Mouse (Mus musculus): ENCODE results near the gene Grasp. TPM values are rescaled to one million over a fixed set of nuclear protein-coding genes. Genes with fewer than 3 reads are reported as not detected.

Grasp gene
- polyA plus RNA-seq, 2 experiments: 7.5 to 20.5 TPM

GRCm38 (mm10) chr15:101233183-101233582 is 9.2 kb downstream of the Grasp start:
- WGBS: 78% methylated on average over 3 of the region's 3 CpGs
- DNase-seq (ENCODE audit: low spot score) (no peak), ATAC-seq (ENCODE audit: low FRiP score, low read depth) (no peak)
- Histone ChIP-seq H3K9me3 (ENCODE audit: control insufficient read depth, low read length) (no peaks in the 10 kb centered on the region), H3K9ac (ENCODE audit: low read depth, low read length, severe bottlenecking) (no peak overlapping the region), H3K36me3 (ENCODE audit: control insufficient read depth, insufficient read depth, low read length) (peaks cover 48% of the 10 kb centered on the region), H3K4me1 (ENCODE audit: control insufficient read depth, insufficient read depth, low read length) (peaks cover 31% of the 10 kb centered on the region), H3K4me2 (replicated peaks; ENCODE audit: low read depth, low read length, severe bottlenecking) (no peak overlapping the region), H3K4me3 (replicated peaks; ENCODE audit: low read length) (no peak overlapping the region), H3K27me3 (ENCODE audit: control insufficient read depth, insufficient read depth, low read length) (no peaks in the 10 kb centered on the region), H3K27ac (replicated peaks; ENCODE audit: low read depth, low read length) (no peak overlapping the region; the same call in 1 of the 2 replicates)
- TF ChIP-seq POLR2A (IDR thresholded peaks at IDR 0.05; ENCODE audit: borderline replicate concordance, extremely low read depth, insufficient read depth, insufficient read length): no peak

- Histone ChIP-seq H3K4me2 (replicated peaks; ENCODE audit: low read depth, low read length, severe bottlenecking) (no peak overlapping the region), H3K9me3 (ENCODE audit: control insufficient read depth, low read length) (no peaks in the 10 kb centered on the region), H3K9ac (ENCODE audit: low read depth, low read length, severe bottlenecking) (no peak overlapping the region), H3K4me1 (ENCODE audit: control insufficient read depth, insufficient read depth, low read length) (peaks cover 26% of the 10 kb centered on the region), H3K27ac (replicated peaks; ENCODE audit: low read depth, low read length) (no peak overlapping the region; the same call in 1 of the 2 replicates), H3K36me3 (ENCODE audit: control insufficient read depth, insufficient read depth, low read length) (peaks cover 44% of the 10 kb centered on the region), H3K4me3 (replicated peaks; ENCODE audit: low read length) (no peak overlapping the region), H3K27me3 (ENCODE audit: control insufficient read depth, insufficient read depth, low read length) (no peaks in the 10 kb centered on the region)
- TF ChIP-seq POLR2A (IDR thresholded peaks at IDR 0.05; ENCODE audit: borderline replicate concordance, extremely low read depth, insufficient read depth, insufficient read length): no peak
- ATAC-seq (ENCODE audit: low FRiP score, low read depth) (no peak), DNase-seq (ENCODE audit: low spot score) (no peak)
- 23% methylated on average over 11 of the region's 11 CpGs for WGBS
Measured at GRCm38 (mm10) chr15:101233641-101234275, 9.8 kb downstream of the Grasp start.

- WGBS: 63% methylated on average over 10 of the region's 10 CpGs
- H3K9ac ChIP-seq (ENCODE audit: low read depth, low read length, severe bottlenecking): no peak overlapping the region
- H3K27ac ChIP-seq (replicated peaks; ENCODE audit: low read depth, low read length): 0 out of 2 replicates have a peak overlapping the region, but pooled peaks have one; percentile 1
- H3K36me3 ChIP-seq (ENCODE audit: control insufficient read depth, insufficient read depth, low read length): peaks cover 33% of the 10 kb centered on the region
- DNase-seq (ENCODE audit: low spot score) (no peak), ATAC-seq (ENCODE audit: low FRiP score, low read depth) (no peak)
- no peak overlapping the region for H3K4me3 ChIP-seq (replicated peaks; ENCODE audit: low read length)
- no peaks in the 10 kb centered on the region for H3K9me3 ChIP-seq (ENCODE audit: control insufficient read depth, low read length)
- no peaks in the 10 kb centered on the region for H3K27me3 ChIP-seq (ENCODE audit: control insufficient read depth, insufficient read depth, low read length)
- H3K4me2 ChIP-seq (replicated peaks; ENCODE audit: low read depth, low read length, severe bottlenecking): no peak overlapping the region
- TF ChIP-seq POLR2A (IDR thresholded peaks at IDR 0.05; ENCODE audit: borderline replicate concordance, extremely low read depth, insufficient read depth, insufficient read length): no peak
- H3K4me1 ChIP-seq (ENCODE audit: control insufficient read depth, insufficient read depth, low read length): peaks cover 20% of the 10 kb centered on the region
Measured at GRCm38 (mm10) chr15:101234611-101235341, 10.8 kb downstream of the Grasp start.

GRCm38 (mm10) chr15:101235342-101235698 is 11.3 kb downstream of the Grasp start:
- WGBS: 30% methylated on average over 5 of the region's 5 CpGs
- Histone ChIP-seq H3K27me3 (ENCODE audit: control insufficient read depth, insufficient read depth, low read length) (no peaks in the 10 kb centered on the region), H3K4me3 (replicated peaks; ENCODE audit: low read length) (no peak overlapping the region), H3K9me3 (ENCODE audit: control insufficient read depth, low read length) (no peaks in the 10 kb centered on the region), H3K4me1 (ENCODE audit: control insufficient read depth, insufficient read depth, low read length) (peaks cover 20% of the 10 kb centered on the region), H3K36me3 (ENCODE audit: control insufficient read depth, insufficient read depth, low read length) (peaks cover 28% of the 10 kb centered on the region), H3K4me2 (replicated peaks; ENCODE audit: low read depth, low read length, severe bottlenecking) (no peak overlapping the region), H3K9ac (ENCODE audit: low read depth, low read length, severe bottlenecking) (no peak overlapping the region), H3K27ac (replicated peaks; ENCODE audit: low read depth, low read length) (no peak overlapping the region)
- no peak for ATAC-seq (ENCODE audit: low FRiP score, low read depth)
- TF ChIP-seq POLR2A (IDR thresholded peaks at IDR 0.05; ENCODE audit: borderline replicate concordance, extremely low read depth, insufficient read depth, insufficient read length): no peak
- no peak for DNase-seq (ENCODE audit: low spot score)

GRCm38 (mm10) chr15:101235728-101236327 is 11.8 kb downstream of the Grasp start:
- Histone ChIP-seq H3K9ac (ENCODE audit: low read depth, low read length, severe bottlenecking) (0 out of 2 replicates have a peak overlapping the region, but pooled peaks have one; percentile 16), H3K36me3 (ENCODE audit: control insufficient read depth, insufficient read depth, low read length) (peaks cover 23% of the 10 kb centered on the region), H3K9me3 (ENCODE audit: control insufficient read depth, low read length) (no peaks in the 10 kb centered on the region), H3K4me2 (replicated peaks; ENCODE audit: low read depth, low read length, severe bottlenecking) (no peak overlapping the region), H3K4me3 (replicated peaks; ENCODE audit: low read length) (no peak overlapping the region), H3K4me1 (ENCODE audit: control insufficient read depth, insufficient read depth, low read length) (peaks cover 21% of the 10 kb centered on the region), H3K27ac (replicated peaks; ENCODE audit: low read depth, low read length) (no peak overlapping the region), H3K27me3 (ENCODE audit: control insufficient read depth, insufficient read depth, low read length) (no peaks in the 10 kb centered on the region)
- no peak for TF ChIP-seq POLR2A (IDR thresholded peaks at IDR 0.05; ENCODE audit: borderline replicate concordance, extremely low read depth, insufficient read depth, insufficient read length)
- WGBS: 26% methylated on average over 12 of the region's 12 CpGs
- no peak for DNase-seq (ENCODE audit: low spot score)
- ATAC-seq (ENCODE audit: low FRiP score, low read depth): peak; percentile 20; the same call in 1 of the 2 replicates

Measured in limb, embryonic 14.5 days (tissue).